23 mouse cellular contexts compared by ENCODE assay signal in the genomic region with DNA sequence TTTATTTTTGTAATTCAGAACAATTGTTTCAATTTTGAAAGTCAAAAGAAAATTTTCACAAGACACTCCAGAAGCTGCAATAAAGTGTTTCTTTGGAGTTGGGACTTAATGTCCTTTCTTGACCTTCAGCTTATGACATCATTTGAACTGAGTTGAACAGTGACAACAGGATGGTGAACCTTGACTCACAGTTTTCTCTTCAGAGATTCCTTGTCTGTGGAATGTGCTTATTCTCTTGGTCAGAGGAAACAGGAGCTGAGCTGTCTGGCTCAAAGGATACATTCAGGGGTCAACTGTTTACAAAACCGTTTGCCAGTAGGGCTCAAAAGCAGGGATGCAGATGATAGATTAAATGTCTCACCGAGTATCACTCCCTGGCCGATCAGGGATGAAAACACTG.
DNase-seq lines count a peak whose midpoint lies in the region; ATAC-seq and TF ChIP-seq lines count a peak whose summit lies in the region.
"Had no signal": no experiment of that assay in that cellular context is flagged by ENCODE, and none has a peak within 500 bp of the region (broad histone marks: within the 10 kb centered on the region; RNA-seq: fewer than 3 reads in every experiment).

No protein-coding gene starts in this region.

- H3K27ac ChIP-seq in kidney, adult 2 months (ENCODE audit: insufficient read depth, low read depth, low read length), result no peak overlapping the region
- no peak overlapping the region for H3K27ac ChIP-seq in kidney, embryonic 15.5 days
- 0 out of 2 replicates have a peak overlapping the region, but pooled peaks have one; percentile 40 for H3K27ac ChIP-seq in embryonic fibroblast, embryonic 13.5 days (ENCODE audit: insufficient read depth, low read length)
- H3K27ac ChIP-seq: embryonic facial prominence, embryonic 10.5 days; embryonic facial prominence, embryonic 13.5 days; forebrain, embryonic 10.5 days; forebrain, embryonic 13.5 days; heart, adult 2 months; heart, embryonic 10.5 days; heart, embryonic 13.5 days; hindbrain, embryonic 12.5 days; hindbrain, embryonic 15.5 days had no signal

- ATAC-seq in kidney, embryonic 15.5 days (replicated peaks; ENCODE audit: low FRiP score), result no peak
- ATAC-seq: forebrain, embryonic 13.5 days; forebrain, embryonic 16.5 days had no signal

- no peaks in the 10 kb centered on the region for H3K9me3 ChIP-seq in kidney, embryonic 15.5 days (replicated peaks)
- H3K9me3 ChIP-seq: embryonic facial prominence, embryonic 10.5 days; embryonic facial prominence, embryonic 13.5 days; forebrain, embryonic 10.5 days; forebrain, embryonic 13.5 days; heart, embryonic 10.5 days; heart, embryonic 13.5 days; hindbrain, embryonic 12.5 days; hindbrain, embryonic 15.5 days had no signal

- TF ChIP-seq POLR2A in kidney, adult 2 months (IDR thresholded peaks at IDR 0.05; ENCODE audit: low read depth, low read length), result no peak
- TF ChIP-seq POLR2A in embryonic fibroblast, embryonic 13.5 days (IDR thresholded peaks at IDR 0.05; ENCODE audit: low read depth, low read length), result no peak

- DNase-seq in kidney, adult 2 months, result peak; percentile 58
- peak; percentile 6 for DNase-seq in kidney, postnatal 14 days
- no peak for DNase-seq in kidney, postnatal 4 days
- no peak for DNase-seq in lung, adult 18-20 months
- DNase-seq: adrenal gland, postnatal 10 days; adrenal gland, postnatal 36 days; cerebellum, adult 18-20 months; cerebellum, adult 9-10 months; cerebellum, postnatal 14 days; gastrocnemius, postnatal 10 days; gastrocnemius, postnatal 36 days; heart, adult 2 months had no signal

- no peaks in the 10 kb centered on the region for H3K36me3 ChIP-seq in kidney, adult 2 months (ENCODE audit: control insufficient read depth, insufficient read depth, low read length)
- H3K36me3 ChIP-seq in kidney, embryonic 15.5 days, result no peaks in the 10 kb centered on the region
- H3K36me3 ChIP-seq: embryonic facial prominence, embryonic 10.5 days; embryonic facial prominence, embryonic 13.5 days; forebrain, embryonic 10.5 days; heart, embryonic 10.5 days; heart, embryonic 13.5 days; hindbrain, embryonic 12.5 days; hindbrain, embryonic 15.5 days had no signal

- WGBS in kidney, adult 2 months, result 22% methylated on average over 3 of the region's 3 CpGs
- 39% methylated on average over 3 of the region's 3 CpGs for WGBS in kidney, embryonic 15.5 days

- H3K4me1 ChIP-seq in kidney, adult 2 months (ENCODE audit: control insufficient read depth, insufficient read depth, low read length), result 0 out of 2 replicates have a peak, but pooled peaks cover 2% of the 10 kb centered on the region
- no peaks in the 10 kb centered on the region for H3K4me1 ChIP-seq in kidney, embryonic 15.5 days
- no peaks in the 10 kb centered on the region for H3K4me1 ChIP-seq in embryonic fibroblast, embryonic 13.5 days (ENCODE audit: control insufficient read depth, insufficient read depth, low read length)
- H3K4me1 ChIP-seq: embryonic facial prominence, embryonic 10.5 days; embryonic facial prominence, embryonic 13.5 days; forebrain, embryonic 10.5 days; forebrain, embryonic 13.5 days; heart, embryonic 10.5 days; heart, embryonic 13.5 days; hindbrain, embryonic 12.5 days; hindbrain, embryonic 15.5 days had no signal

- H3K27me3 ChIP-seq in kidney, adult 2 months (replicated peaks; ENCODE audit: control insufficient read depth, insufficient read depth, low read length), result no peaks in the 10 kb centered on the region
- H3K27me3 ChIP-seq in kidney, embryonic 15.5 days, result no peaks in the 10 kb centered on the region
- H3K27me3 ChIP-seq: embryonic facial prominence, embryonic 13.5 days; forebrain, embryonic 13.5 days; heart, embryonic 13.5 days; hindbrain, embryonic 12.5 days; hindbrain, embryonic 15.5 days had no signal

- H3K9ac ChIP-seq in kidney, embryonic 15.5 days, result no peak overlapping the region
- H3K9ac ChIP-seq: embryonic facial prominence, embryonic 13.5 days; forebrain, embryonic 13.5 days; heart, embryonic 13.5 days; hindbrain, embryonic 12.5 days; hindbrain, embryonic 15.5 days had no signal

- TF ChIP-seq CTCF in kidney, adult 2 months (conservative IDR thresholded peaks at IDR 0.05; ENCODE audit: insufficient read depth, insufficient read length, low read depth, low read length), result no peak
- no peak for TF ChIP-seq CTCF in embryonic fibroblast, embryonic 13.5 days (IDR thresholded peaks at IDR 0.05; ENCODE audit: borderline replicate concordance, insufficient read depth, low read length)

- H3K4me2 ChIP-seq in kidney, embryonic 15.5 days, result no peak overlapping the region
- H3K4me2 ChIP-seq: embryonic facial prominence, embryonic 13.5 days; forebrain, embryonic 13.5 days; heart, embryonic 13.5 days; hindbrain, embryonic 12.5 days; hindbrain, embryonic 15.5 days had no signal

- no peak overlapping the region for H3K4me3 ChIP-seq in kidney, adult 2 months (ENCODE audit: insufficient read depth, low read depth, low read length)
- H3K4me3 ChIP-seq in kidney, embryonic 15.5 days (replicated peaks), result no peak overlapping the region
- H3K4me3 ChIP-seq in embryonic fibroblast, embryonic 13.5 days (ENCODE audit: insufficient read depth, low read length), result no peak overlapping the region
- H3K4me3 ChIP-seq: embryonic facial prominence, embryonic 10.5 days; embryonic facial prominence, embryonic 13.5 days; forebrain, embryonic 10.5 days; forebrain, embryonic 13.5 days; heart, adult 2 months; heart, embryonic 10.5 days; heart, embryonic 13.5 days; hindbrain, embryonic 12.5 days; hindbrain, embryonic 15.5 days had no signal

Comparison
In these comparisons a context has a peak if more than half of its experiments do, and no peak if none do; other contexts are left out.
1. DNase-seq: peak in kidney, adult 2 months (single experiment) and kidney, postnatal 14 days (single experiment); none in kidney, postnatal 4 days (0 of 2) and lung, adult 18-20 months (0 of 2).